Mouse (Mus musculus): ENCODE results near the gene Zfp367. TPM values are rescaled to one million over a fixed set of nuclear protein-coding genes. Genes with fewer than 3 reads are reported as not detected.

Zfp367 gene
- 2.2 and 2.8 TPM in 2 replicates for polyA plus RNA-seq (2012; rRNA removed; ENCODE audit: low replicate concordance)

DNA sequence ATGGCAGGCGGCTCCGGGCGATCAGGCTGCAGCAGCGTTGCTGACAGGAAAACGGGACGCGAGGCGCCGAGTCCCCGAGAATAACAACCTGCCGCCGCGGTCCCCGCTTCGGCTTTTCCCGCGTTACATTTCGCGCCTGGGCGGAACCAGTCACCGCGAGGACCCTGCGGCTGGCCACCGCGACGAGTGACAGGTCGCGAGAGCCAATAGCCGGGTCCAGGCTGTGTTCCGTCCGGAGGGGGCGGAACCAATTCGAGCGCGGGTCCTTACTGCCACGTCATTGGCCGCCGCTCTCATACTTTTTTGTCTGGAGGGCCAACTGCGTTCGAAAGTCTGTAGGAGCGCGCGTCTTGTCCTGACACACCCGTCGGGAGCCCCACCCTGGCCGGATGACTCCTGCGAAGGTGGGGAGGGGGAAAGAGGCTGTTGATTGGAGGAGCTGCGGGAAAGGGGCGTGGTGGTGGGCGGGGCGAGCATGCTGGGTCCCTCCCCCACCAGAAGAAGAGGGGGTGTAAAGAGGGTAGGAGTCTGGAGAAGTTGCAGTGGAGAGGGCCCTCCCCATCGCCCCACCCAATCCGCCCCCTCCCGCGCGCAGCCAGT, at the start of gene Zfp367:
Zfp367 (minus strand) TSS at position 120 of the 600 bp plus-strand sequence.

GRCm38 (mm10) chr13:64161548-64161915, 8.5 kb upstream of the Zfp367 start, which contains the start of gene Habp4:
Habp4 (plus strand) TSS chr13:64161824.

DNA sequence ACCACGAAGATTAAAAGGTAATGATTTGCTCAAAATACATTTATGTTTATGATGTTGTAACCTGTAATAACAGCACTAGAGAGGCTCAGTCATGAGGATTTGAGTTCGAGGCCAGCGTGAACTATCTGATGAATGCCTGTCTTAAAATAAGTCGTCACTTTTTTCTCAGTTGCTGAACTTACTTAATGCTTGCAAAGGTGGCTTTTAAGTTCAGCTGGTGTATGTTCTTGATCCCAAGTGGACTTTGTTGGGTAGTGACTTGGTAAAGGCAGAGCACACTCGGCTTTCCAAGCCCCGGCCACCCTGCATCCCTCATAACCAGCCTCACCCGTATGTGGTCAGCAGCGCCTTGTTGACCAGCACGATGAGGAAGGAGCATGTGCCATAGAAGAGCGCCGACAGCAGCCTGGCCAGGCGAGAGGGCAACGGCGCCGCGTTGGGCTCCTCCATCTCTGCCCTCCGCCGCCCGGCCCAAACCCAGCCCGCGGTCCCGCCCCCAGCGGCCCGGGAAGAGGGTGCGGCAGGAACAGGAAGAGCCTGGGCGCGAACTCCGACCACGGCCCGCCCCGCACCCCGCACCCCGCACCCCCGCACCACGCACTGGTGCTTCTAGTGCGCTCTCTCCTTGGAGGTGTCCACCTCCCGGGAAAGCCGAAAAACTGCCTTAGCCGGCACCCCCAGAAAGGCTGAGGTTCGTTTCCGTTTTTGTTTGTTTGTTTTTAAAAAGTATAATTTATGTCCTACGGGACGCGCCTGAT, 24.0 kb downstream of the Zfp367 start, which contains the start of gene Slc35d2:
Slc35d2 (minus strand) TSS at position 511 of the 758 bp plus-strand sequence.

GRCm38 (mm10) chr13:64089130-64089529, 63.9 kb downstream of the Zfp367 start, which contains the start of gene Hsd17b3:
Hsd17b3 (minus strand) TSS chr13:64089230.

Other genes with a start within 250 kb of the Zfp367 start
- not detected in 2 replicates for gene Hsd17b3, start 64.0 kb downstream of the Zfp367 start, polyA plus RNA-seq (2012; rRNA removed; ENCODE audit: low replicate concordance)
- 9.4 and 26.3 TPM in 2 replicates for gene Slc35d2, start 23.8 kb downstream of the Zfp367 start, polyA plus RNA-seq (2012; rRNA removed; ENCODE audit: low replicate concordance)
- gene Habp4, start 8.6 kb upstream of the Zfp367 start, polyA plus RNA-seq (2012; rRNA removed; ENCODE audit: low replicate concordance): 7.2 and 9.7 TPM in 2 replicates
- 1.1 and 1.7 TPM in 2 replicates for gene Cdc14b, start 122.1 kb upstream of the Zfp367 start, polyA plus RNA-seq (2012; rRNA removed; ENCODE audit: low replicate concordance)
- 2.0 and 3.0 TPM in 2 replicates for gene Aaed1, start 159.5 kb upstream of the Zfp367 start, polyA plus RNA-seq (2012; rRNA removed; ENCODE audit: low replicate concordance)
- gene Ctsl, start 217.7 kb upstream of the Zfp367 start, polyA plus RNA-seq (2012; rRNA removed; ENCODE audit: low replicate concordance): 10.7 and 20.3 TPM in 2 replicates

All from duodenum, adult 2 months (tissue).